Mouse (Mus musculus) ovary, postnatal 14 days (tissue): Measurements from ENCODE around the gene Aes.

Source experiments
- DNase-seq: peaks from one replicate; pipeline ENCODE4 v3.0.0; 2022; ENCODE audit warnings: low spot score

Aes gene

GRCm38 (mm10) chr10:81569507-81570237 is 10.4 kb downstream of the Aes start:
- DNase-seq, result no peak

GRCm38 (mm10) chr10:81570238-81570800 is 11.0 kb downstream of the Aes start:
- no peak for DNase-seq

GRCm38 (mm10) chr10:81570831-81571500 is 11.7 kb downstream of the Aes start:
- peak; percentile 90 for DNase-seq

GRCm38 (mm10) chr10:81571501-81571876 is 12.2 kb downstream of the Aes start:
- peak; percentile 99 for DNase-seq

- no peak for DNase-seq
Measured at GRCm38 (mm10) chr10:81572133-81572671, 12.9 kb downstream of the Aes start.

- DNase-seq, result no peak
Measured at GRCm38 (mm10) chr10:81572975-81573374, 13.7 kb downstream of the Aes start.

GRCm38 (mm10) chr10:81574081-81575056 is 15.1 kb downstream of the Aes start, which contains the start of gene Tle2:
Gene Tle2, plus strand, starts transcription at chr10:81574561.
- DNase-seq, result no peak

GRCm38 (mm10) chr10:81575208-81575631 is 15.9 kb downstream of the Aes start:
- DNase-seq, result no peak

GRCm38 (mm10) chr10:81575695-81576094 is 16.4 kb downstream of the Aes start:
- DNase-seq, result no peak

- no peak for DNase-seq
Measured at GRCm38 (mm10) chr10:81579967-81580366, 20.7 kb downstream of the Aes start.

GRCm38 (mm10) chr10:81580441-81581070 is 21.3 kb downstream of the Aes start:
- DNase-seq, result no peak

- DNase-seq, result no peak
Measured at GRCm38 (mm10) chr10:81583347-81583746, 24.1 kb downstream of the Aes start.

- DNase-seq, result no peak
Measured at GRCm38 (mm10) chr10:81588739-81589138, 29.5 kb downstream of the Aes start.

- DNase-seq, result no peak
Measured at GRCm38 (mm10) chr10:81591846-81592245, 32.6 kb downstream of the Aes start.

- DNase-seq, result no peak
Measured at GRCm38 (mm10) chr10:81592631-81593030, 33.3 kb downstream of the Aes start.

- DNase-seq, result no peak
Measured at GRCm38 (mm10) chr10:81593223-81593622, 33.9 kb downstream of the Aes start.

GRCm38 (mm10) chr10:81593935-81594334 is 34.6 kb downstream of the Aes start:
- DNase-seq, result no peak

- no peak for DNase-seq
Measured at GRCm38 (mm10) chr10:81595599-81595998, 36.3 kb downstream of the Aes start.

GRCm38 (mm10) chr10:81596611-81597010 is 37.3 kb downstream of the Aes start:
- peak; percentile 50 for DNase-seq

GRCm38 (mm10) chr10:81597137-81597950 is 38.1 kb downstream of the Aes start:
- DNase-seq, result no peak
